Mouse (Mus musculus) retina, postnatal 7 days (tissue): ENCODE data around the gene Krt14.
A peak's percentile ranks its signal among the peaks of the same experiment; 100 is the strongest.
"Not testable (repeated sequence)": the region's sequence is repeated elsewhere in the genome, so short reads cannot be mapped to it uniquely, and the experiment has no call there.

Source experiments
- DNase-seq: peaks from one replicate; pipeline ENCODE4 v3.0.0-alpha.2; 2012; ENCODE audit warnings: low read depth, low spot score

The Krt14 gene

DNA sequence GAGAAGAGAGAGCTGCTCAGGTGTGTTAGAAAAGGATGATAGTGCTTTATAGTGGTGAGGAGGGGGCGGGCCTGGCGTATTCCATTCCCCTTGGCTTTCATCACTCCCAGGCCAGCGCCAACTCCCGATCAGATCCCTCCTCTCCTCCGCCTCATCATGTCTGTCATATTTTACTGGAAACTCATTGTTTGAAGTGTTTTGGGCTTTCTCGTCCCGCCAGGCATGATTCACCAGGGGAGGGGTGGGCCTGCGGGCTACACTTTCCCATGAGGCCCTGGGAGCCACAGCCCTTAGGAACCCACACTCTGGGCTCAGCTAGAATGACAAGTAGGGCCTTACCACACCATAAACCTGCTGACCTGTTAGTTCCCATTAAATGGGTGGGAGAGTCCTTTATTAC is at the start of gene Krt14:
Gene Krt14, minus strand, starts transcription at position 51 of the 400 bp plus-strand sequence.
- no peak for DNase-seq

DNA sequence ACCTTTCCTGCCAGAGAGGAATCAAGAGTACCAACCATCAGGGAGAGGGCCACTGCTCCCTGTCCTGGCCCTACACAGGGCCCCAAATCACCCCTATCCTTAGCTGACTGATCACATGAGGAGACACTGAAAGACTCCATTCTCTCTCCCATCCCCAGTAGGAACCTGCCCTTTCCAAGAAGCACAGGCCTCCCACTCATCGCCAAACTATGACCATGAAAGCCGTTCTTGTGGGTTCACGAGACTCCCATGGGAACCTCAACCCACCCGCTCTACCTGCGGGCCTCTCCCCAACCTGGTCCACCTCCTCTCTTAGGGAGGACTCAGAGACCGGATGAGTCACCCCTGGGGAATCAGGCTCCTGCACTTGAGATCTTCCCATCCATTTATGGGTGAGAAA is 48.2 kb upstream of the Krt14 start:
- DNase-seq, result no peak

DNA sequence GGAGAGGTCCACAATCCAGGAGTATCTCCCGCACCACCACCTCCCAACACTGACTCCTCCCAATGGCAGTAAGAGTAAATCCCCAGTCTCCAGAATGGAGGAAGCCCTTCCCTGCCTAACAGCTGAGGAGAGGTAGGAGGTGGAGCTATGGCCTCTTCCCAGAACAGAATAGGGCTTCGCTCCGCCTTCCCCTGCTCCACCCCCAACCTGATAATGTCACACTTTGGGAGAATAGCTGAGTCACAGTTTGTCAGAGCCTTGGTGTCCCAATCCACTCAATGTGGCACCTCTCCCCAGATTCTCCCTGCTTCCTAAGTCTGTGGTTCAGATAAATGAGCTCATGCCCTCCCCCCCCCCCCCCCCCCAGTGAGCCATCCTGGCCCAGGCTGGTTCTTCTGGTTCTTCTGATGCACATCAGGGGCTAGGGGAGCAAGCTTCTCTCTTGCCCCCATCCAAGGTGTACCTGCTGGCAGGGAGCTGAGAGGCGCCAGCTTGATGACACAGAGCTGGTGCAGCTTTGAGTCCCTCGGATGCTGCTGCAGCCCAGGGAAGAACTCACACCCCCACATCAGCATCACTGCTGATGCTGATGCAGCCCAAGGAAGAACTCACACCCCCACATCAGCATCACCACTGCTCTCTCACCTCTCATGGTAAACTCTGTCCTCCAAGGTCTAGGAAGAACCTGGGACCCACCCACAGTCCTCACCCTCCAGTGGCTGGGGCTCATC is 47.2 kb upstream of the Krt14 start:
- no peak for DNase-seq

DNA sequence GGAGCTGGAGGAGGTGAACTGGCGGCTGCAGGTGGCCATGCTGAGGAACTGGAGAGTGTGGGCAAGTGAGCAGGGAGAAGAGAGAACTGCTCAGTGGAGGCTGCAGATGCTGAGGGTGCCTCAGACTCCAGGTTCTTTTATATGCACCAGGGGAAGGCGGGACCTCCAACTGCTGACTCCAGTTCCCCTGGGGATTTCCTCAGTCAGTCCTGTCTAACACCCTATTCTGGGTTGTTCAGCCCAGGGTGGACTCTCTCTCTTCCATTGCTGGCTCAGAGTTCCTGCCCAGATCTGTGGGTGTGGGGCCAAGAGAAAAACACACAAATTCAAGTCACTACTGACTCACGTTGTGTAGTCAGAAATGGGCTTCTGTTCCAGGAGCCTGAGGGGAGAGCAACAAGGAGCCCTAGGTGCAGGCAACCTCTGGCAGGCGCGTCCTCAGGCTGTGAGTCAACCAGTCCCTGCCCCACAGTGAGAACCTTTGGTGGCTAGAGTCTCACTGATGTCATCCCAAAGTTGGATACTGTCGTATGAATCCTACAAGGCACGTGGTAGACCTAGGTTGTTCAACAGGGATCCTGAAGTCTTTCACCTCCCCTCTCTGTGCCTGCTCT is 41.6 kb upstream of the Krt14 start, which contains the start of gene Krt16:
Gene Krt16, minus strand, starts transcription at position 51 of the 614 bp plus-strand sequence.
- no peak for DNase-seq

DNA sequence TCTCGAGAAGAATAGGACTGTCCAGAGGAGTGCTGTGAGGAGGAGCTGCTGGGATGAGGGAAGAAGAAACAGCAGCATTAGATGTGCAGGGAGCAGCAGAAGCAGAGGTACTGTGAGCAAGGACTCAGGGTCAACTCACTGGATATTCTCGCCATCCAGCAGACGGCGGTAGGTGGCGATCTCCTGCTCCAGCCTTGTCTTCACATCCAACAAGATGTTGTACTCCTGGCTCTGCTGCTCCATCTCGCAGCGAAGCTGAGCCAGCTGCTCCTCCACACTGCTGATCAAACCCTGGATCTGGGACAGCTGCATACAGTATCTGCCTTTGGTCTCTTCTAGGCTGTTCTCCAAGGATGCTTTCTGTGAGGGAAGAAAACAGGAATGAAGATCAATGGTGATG is 39.1 kb upstream of the Krt14 start:
- not testable (repeated sequence) for DNase-seq

DNA sequence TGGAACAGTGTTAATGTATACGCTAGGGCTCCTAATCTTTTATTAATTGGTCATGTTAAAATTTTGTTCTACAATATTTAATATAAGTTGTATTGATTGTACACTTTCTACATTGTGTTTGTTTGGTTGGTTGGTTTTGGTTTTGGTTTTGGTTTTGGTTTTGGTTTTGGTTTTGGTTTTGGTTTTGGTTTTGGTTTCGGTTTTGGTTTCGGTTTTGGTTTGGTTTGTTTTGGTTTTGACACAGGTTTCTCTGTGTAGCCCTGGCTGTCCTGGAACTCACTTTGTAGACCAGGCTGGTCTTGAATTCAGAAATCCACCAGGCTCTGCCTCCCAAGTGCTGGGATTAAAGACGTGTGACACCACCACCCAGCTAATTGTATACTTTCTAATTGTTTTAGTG is 32.9 kb upstream of the Krt14 start:
- not testable (repeated sequence) for DNase-seq

DNA sequence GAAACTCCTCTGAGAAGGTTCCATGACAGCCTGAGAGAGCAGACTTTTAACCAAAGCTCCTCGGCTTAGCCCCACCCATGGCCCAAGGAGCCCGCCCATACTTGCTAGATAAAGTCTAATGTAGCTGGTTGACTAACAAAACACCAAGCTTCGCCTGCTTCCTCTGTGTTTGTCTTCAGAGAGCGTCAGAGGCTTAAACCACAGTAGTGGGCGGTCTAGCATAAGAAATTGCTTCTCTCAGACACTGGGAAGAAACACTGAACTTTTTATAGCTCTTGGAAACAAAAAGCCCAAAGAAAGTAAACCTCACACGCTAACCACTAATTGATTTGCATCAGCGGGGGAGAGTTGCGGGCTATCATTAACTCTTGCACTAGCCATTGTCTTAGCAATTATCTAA is 14.4 kb upstream of the Krt14 start:
- DNase-seq, result no peak

DNA sequence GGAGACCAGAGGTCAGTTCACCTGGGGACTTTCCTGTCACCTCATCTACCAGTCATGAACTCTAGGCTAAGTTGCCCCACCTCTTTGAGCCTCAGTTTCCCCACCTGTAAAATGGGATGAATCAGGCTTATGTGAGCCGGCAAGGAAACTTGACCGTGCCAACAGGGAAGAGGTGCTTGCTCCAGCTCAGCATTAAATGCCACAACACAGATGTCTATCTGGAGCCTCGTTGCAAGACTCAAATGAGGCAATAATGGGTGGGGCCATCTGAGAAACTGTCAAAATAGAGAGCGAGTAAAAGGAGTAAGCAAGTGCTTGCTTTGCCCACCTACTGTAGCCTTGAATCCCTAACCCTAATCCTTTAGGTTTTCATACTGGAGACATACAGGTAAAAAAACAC is 12.0 kb upstream of the Krt14 start:
- no peak for DNase-seq

DNA sequence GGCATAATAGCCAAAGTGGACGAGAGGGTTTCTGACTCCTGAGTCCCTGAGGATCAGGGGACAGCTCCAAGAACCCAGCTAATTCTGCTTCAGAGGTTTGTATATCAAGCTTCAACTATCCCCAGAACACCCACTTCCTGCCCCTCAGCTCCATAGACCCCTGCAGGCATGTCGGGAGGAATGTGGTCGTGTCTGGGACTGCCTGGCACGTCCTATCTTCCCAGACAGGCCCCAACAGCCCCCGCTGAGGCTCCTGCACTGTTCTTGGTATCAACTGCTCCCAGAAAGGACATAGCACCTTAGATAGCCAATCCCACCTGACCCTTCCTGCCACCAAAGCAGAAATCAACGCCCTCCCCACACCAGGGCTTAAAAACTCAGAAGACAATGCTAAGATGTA is 1.2 kb upstream of the Krt14 start:
- no peak for DNase-seq

DNA sequence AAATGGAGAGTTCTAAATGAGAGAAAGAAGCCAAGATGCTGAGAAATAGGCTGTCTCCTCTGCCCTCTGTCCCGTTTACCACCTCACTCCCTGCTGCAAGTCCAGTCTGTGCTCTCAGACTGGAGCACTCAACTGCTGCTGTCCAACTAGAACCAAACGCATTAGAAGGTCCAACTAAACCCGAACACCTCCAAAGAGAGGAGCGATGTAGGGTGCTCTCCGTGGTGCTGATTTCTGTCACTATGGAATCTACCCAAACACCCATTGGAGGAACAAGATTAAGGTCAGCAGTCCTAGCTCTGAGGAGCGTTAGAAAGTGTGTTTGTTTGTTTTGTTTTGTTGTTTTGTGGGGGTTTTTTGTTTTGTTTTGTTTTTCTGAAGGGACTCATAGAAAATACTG is 3.9 kb downstream of the Krt14 start:
- no peak for DNase-seq

DNA sequence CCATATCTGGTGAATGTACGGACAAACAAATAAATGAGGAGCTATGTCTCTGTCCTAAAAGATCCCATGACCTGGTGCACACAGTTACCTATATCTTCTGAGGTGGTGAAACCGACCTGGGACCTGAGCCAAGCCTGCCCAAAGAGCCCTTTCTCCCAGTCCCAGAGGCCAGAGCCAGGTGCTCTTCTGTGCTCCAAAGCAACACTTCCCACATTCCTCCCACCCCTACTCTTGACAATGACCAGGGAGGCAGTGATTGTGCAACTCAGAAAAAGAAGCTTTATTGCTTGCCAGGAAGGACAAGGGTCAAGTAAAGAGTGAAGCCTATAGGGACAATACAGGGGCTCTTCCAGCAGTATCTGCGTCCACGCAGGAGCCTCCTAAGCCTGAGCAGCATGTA is 4.4 kb downstream of the Krt14 start:
- no peak for DNase-seq

DNA sequence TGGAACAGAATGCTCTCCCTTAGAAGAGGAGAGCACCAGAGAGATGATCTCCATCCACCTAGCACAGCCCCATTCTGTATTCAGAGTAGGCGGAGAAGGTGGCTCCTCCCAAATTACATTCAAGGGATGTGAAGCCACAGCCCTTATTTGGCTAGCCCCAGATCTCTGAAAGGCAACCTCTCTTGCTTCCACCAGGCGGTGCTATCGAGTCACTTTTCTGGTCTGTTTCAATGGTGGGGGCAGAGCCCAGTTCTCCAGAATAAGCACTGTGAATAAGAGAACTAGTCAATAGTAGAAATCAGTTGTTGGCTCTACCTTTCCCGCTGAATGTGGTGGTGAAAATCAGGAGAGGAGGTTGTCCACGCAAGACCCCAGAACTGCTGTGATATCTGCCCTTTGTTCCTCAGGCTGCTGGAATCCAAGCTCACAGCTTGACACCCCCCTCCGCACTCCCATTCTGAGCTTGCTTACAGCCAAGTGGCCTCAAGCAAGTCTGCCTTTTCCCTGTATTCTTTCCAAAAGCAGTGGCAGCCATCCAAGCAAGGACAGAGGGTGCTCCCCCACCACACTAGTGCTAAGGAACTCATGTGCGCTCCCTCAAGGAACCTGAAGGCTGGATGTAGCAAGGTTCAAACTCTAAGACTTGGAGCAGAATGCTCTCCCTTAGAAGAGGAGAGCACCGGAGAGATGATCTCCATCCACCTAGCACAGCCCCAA is 7.1 kb downstream of the Krt14 start:
- no peak for DNase-seq

DNA sequence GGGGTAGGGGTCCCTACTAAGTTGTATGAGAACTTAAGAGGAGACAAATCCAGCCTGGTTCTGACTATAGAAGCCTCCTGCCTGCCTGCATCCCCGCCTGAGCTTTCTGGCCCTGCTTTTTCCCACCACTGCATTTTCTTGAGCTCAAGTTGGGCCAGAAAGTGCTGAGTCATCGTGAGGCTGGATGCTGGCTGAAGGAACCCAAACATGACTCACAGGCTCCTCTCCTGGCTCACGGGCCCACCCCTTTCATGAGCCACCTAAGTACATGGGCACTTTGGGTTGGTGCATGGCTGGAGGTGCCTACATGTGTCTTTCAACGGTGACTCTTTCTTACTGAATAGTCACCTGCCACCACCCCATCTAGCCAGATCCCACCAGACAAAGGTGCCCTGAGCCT is 8.7 kb downstream of the Krt14 start:
- DNase-seq, result no peak

DNA sequence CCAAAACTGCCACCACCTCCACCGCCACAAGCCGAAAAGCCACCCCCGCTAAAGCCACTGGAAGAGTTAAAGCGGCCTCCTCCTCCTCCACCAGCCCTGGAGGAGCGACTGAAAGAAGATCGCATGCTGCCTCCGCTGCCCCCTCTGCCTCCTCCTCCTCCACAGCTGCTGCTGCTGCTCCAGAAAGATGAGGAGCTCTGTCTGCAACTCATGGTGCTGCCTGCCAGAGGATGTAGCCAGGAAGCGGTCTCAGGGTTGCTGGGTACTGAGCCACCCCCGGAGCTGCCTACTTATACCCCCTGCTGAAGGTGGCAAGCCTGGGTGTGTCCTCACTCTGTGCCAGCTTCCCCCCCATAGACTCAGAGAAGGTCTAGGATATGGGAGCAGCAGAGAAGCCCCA is 14.4 kb downstream of the Krt14 start, which contains the start of gene Krt9:
Gene Krt9, minus strand, starts transcription at position 255 of the 400 bp plus-strand sequence.
- DNase-seq, result no peak

DNA sequence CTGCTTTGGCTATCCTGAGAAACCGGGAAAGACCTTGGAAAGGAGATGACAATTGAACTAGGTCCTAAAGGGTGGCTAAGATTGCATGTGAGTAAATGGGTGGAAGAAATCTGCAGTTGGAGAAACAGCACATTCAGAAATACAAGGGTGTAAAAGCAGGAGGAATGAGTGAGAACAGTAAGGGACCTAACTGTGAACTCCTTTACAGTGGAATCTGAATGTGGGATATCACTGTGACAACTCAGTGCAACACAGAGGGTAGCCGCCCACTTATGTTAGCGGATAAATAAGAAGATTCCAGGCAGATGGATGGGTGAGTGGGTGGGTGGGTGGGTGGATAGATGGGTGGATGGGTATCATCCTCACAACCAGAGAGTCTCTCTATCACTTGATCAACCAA is 15.5 kb downstream of the Krt14 start:
- DNase-seq, result no peak

DNA sequence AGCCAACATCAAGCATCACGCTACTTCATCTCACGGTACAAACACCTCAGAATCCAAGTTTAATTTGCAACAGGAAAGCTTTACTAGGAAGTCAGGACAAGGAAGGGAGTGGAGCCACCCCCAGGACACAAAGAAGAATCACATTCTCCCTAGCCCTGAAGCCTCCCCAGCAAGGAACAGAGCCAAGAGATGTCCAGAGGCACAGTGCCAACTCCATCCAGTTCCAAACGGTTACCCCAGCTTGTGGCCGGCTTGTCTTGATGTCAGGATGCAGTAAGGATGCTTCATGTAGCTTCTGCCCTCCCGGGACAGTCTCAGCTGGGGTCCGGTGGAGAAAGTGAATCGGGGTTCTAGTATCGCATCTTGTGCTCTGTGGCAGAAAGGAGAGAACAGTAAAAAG is 20.6 kb downstream of the Krt14 start:
- DNase-seq, result no peak

DNA sequence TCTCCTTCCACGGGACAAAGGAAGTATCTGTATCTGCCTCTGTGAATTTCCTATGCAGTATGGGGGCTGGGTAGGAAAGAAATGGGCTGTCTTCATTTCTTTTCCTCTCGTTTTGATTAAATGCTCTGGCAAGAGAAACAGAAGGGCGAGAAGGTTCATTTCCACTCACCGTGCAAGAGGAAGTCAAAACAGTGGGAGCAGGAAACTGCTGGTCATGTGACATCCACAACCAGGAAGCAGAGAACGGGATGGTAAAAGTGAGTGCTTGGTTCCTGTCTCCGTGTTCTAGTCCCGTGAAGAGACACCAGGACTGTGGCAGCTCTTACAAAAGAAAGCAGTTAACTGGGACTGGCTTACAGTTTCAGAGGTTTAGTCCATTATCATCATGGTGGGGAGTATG is 25.6 kb downstream of the Krt14 start:
- no peak for DNase-seq

DNA sequence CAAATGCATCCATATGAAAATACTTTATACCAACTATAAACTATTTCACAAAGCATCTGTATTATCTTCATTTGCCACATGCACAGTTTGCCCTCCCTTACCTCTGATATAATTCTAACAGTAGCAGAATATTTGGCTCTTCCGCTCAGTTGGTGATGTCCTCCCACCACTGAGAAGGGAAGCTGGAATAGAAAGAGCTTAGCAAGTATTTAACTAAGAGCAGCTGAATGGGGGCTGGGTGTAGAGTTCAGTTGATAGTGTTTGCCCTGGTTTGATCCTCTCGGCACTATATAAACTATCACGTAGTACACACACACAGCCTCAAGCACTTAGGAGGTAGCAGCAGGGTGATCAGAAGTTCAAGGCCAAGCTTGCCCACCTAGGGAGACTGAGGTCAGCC is 28.1 kb downstream of the Krt14 start:
- no peak for DNase-seq

DNA sequence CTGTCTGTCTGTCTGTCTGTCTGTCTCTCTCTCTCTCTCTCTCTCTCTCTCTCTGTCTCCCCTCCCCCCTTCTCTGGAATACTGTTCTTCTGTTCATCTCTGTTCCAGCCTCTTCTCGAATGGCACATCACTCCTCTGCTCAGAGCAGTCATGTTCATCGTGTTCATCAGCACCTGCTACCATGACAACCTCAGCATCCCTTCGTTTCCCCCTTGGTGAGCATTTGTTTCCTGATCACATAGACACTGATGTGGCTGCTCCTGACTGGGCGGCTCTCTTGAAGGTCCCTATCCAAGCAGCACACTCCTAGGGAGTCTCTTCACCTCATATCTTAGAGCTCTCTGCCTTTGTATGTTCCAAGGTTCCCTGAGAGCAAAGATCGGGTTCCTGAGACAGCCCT is 29.0 kb downstream of the Krt14 start:
- no peak for DNase-seq

DNA sequence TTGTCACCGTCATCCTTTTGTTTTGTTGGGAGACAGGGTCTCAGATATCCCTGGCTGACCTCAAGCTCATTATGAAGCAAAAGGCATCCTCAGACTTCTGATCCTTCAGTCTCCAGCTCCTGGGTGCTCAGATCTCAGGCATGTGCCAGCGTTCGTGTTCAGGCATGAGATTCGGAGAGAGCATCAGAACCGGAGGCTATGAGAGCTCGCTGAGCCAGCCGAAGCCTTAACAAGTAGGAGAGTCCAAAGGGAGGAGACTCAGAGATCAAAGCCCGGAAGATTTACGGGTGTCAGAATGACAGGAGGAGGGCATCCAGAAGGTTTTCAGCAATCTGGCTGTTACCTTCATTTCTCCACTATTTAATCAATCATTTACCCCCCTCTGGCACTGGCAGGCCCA is 30.6 kb downstream of the Krt14 start:
- DNase-seq, result no peak

DNA sequence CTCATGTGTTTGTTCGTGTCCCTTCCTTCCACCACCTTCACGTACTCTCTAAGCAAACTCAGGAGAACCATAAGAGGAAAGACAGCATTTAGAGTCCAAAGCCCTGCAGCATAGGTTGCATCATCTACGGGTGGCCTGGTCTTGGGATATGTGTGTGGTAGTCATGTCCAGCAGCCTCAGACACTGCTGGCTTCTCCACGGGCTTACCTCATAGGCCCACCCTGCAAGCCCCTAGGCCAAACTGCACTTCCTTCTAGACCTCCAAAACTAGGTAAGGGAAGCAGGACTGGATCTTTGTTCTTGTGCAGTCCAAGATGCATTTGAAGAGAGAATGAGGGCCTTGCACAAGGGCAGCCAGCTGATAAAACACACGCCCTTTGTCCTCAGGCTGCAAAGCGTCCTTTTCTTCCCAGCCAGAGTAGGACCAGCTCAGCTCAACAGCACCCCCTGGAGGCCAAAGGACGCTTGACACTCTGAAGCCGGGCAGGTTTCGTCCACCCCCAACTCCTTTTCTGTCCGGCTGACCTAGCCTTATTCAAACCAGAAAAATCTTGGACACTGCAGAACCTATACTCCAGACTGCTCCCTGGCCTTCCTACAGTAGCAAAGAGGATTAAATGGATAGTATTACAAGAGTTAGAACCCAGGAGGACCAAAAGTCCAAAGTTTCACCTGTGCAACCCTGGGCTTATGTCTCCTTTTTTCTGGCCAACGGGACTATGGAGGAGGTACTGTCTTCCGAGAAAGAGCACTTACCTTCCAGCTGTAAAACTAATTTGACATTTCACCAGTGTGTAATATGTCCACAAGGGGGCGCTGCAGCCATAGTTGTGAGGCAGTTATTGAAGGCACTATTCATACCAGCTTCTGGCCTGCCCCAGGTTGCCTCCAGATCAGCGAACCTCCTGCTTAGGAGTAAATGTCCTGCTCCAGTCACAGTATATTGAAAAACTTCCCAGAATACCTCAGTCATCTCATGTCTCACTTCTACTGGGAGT is 38.3 kb downstream of the Krt14 start:
- peak; percentile 53 for DNase-seq

DNA sequence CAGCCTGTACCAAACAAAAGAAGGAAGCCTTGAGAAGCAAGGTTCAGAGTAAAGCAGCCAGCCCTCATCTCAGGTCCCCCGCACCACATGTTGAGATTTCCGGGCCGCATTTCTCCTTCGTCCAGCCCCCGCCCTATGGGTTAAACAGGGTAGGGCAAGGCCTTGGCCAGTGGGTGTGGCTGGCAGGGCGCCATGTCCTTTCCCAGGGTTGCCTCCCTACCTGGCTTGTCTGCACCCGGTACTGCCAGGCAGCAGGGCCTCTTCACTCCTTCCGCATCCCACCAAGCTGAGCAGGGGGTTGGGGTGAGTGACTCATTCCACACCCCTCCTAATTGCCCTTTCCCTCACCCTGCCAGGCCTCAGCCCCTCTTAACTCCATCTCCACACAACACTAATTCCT is 39.3 kb downstream of the Krt14 start:
- no peak for DNase-seq
